Mouse (Mus musculus): ENCODE data around the gene Cnnm2.

- TF ChIP-seq FLI1 (IDR thresholded peaks at IDR 0.05; ENCODE audit: low read length) (no peak), GATA1 (IDR thresholded peaks at IDR 0.05; ENCODE audit: borderline replicate concordance, low read length) (no peak)
These were observed 9.2 kb upstream of the Cnnm2 start for GRCm38 (mm10) chr19:46752235-46752634.
